Mouse (Mus musculus) MEL (cell line): ENCODE data around the gene Nr2f6.

Experiments used
- KAT2A ChIP-seq: conservative IDR thresholded peaks from 2 replicates; pipeline ENCODE4 v1.6.1; 2012; ENCODE audit warnings: low read depth, low read length, improper control_type of control experiment, inconsistent platforms
- MYC ChIP-seq: IDR thresholded peaks from 2 replicates; pipeline ENCODE4 v1.6.1; 2011; ENCODE audit warnings: low read depth, mild to moderate bottlenecking, low read length, improper control_type of control experiment, moderate library complexity
- SMC3 ChIP-seq: IDR thresholded peaks from 2 replicates; pipeline ENCODE4 v1.6.1; 2011; ENCODE audit warnings: low read depth, low read length, improper control_type of control experiment
- ZC3H11A ChIP-seq: IDR thresholded peaks from 2 replicates; pipeline ENCODE4 v1.6.1; 2012; ENCODE audit warnings: low read depth, mild to moderate bottlenecking, inconsistent platforms, low read length, improper control_type of control experiment

- no peak for TF ChIP-seq SMC3
- TF ChIP-seq ZC3H11A, result no peak
- TF ChIP-seq MYC, result no peak
- no peak for TF ChIP-seq KAT2A
These were observed 35.2 kb downstream of the Nr2f6 start for GRCm38 (mm10) chr8:71346581-71346980.
